Mouse (Mus musculus): ENCODE measurements at regions not wholly inside any gene's neighbourhood (a gene's known extent, or its start where the extent isn't known, plus 50 kb on each side); places are given as distances from the start of the nearest gene placed in this dataset.

GRCm38 (mm10) chr13:57249851-57250250 is 354.1 kb upstream of the Trpc7 start:
- TF ChIP-seq CTCF (IDR thresholded peaks at IDR 0.05; ENCODE audit: low read depth, low read length) (no peak), POLR2A (IDR thresholded peaks at IDR 0.05; ENCODE audit: borderline replicate concordance, low read depth, low read length) (no peak)

All from bone marrow macrophage, adult 2 months (primary cell).